Mouse (Mus musculus) midbrain, embryonic 14.5 days (tissue): Measurements from ENCODE around the gene Tmem206. TPM values are rescaled to one million over a fixed set of nuclear protein-coding genes. Genes with fewer than 3 reads are reported as not detected.
A peak's percentile ranks its signal among the peaks of the same experiment; 100 is the strongest.

Experiments used
- ATAC-seq: fragments of 200-750 bp; cut with Nextera tagmentation; 2 replicates; pipeline ENCODE4 v1.8.0; 2017; ENCODE audit warnings: moderate number of reproducible peaks, moderate library complexity; ENCODE audit not compliant: low FRiP score, low TSS enrichment
- DNase-seq: peaks from one replicate; pipeline ENCODE4 v3.0.0-alpha.2; 2015
- H3K27ac ChIP-seq: fragments of 300-500 bp; sonication (generic); replicated peaks from 2 replicates; pipeline ENCODE4 v1.5.1; 2014; ENCODE audit warnings: mild to moderate bottlenecking, low read depth, low read length, moderate library complexity
- H3K27me3 ChIP-seq: fragments of 300-500 bp; sonication (generic); 2 replicates; pipeline ENCODE4 v1.6.1; 2014; ENCODE audit warnings: low read length, control low read depth, mixed read lengths; ENCODE audit not compliant: control insufficient read depth, insufficient read depth
- H3K36me3 ChIP-seq: fragments of 300-500 bp; sonication (generic); 2 replicates; pipeline ENCODE4 v1.6.1; 2014; ENCODE audit warnings: low read length, control low read depth; ENCODE audit not compliant: control insufficient read depth, insufficient read depth
- H3K4me1 ChIP-seq: fragments of 300-500 bp; sonication (generic); 2 replicates; pipeline ENCODE4 v1.6.1; 2014; ENCODE audit warnings: mild to moderate bottlenecking, antibody characterized with exemption, low read length, control low read depth; ENCODE audit not compliant: control insufficient read depth, insufficient read depth
- H3K4me2 ChIP-seq: fragments of 300-500 bp; sonication (generic); 2 replicates; pipeline ENCODE4 v1.6.1; 2014; ENCODE audit warnings: mild to moderate bottlenecking, low read length, moderate library complexity
- H3K4me3 ChIP-seq: fragments of 300-500 bp; sonication (generic); replicated peaks from 2 replicates; pipeline ENCODE4 v1.5.1; 2014; ENCODE audit warnings: low read depth, low read length
- H3K9ac ChIP-seq: fragments of 300-500 bp; sonication (generic); replicated peaks from 2 replicates; pipeline ENCODE4 v1.6.1; 2014; ENCODE audit warnings: mild to moderate bottlenecking, low read length, moderate library complexity
- H3K9me3 ChIP-seq: fragments of 300-500 bp; sonication (generic); 2 replicates; pipeline ENCODE4 v1.6.1; 2016; ENCODE audit warnings: low read length, control low read depth, mixed read lengths; ENCODE audit not compliant: control insufficient read depth
- WGBS: fragments of 180-500 bp; shearing (Covaris S2); extraction: QIAGEN DNeasy Blood & Tissue Kit; methylation state at CpG from one replicate; pipeline ENCODE4 v1.1.7; 2014; 5-methylcytosine and 5-hydroxymethylcytosine counted together
- polyA plus RNA-seq: library from polyadenylated mRNA; unstranded; fragments of >200 nt; fragmentation: Nextera tagmentation; extraction: Ambion mirVana; gene quantifications from 2 replicates; pipeline ENCODE4 v1.2.1, GENCODE M21; 2014

Gene Tmem206
- polyA plus RNA-seq, 1 experiment from 2014 or later: 47.1 TPM

DNA sequence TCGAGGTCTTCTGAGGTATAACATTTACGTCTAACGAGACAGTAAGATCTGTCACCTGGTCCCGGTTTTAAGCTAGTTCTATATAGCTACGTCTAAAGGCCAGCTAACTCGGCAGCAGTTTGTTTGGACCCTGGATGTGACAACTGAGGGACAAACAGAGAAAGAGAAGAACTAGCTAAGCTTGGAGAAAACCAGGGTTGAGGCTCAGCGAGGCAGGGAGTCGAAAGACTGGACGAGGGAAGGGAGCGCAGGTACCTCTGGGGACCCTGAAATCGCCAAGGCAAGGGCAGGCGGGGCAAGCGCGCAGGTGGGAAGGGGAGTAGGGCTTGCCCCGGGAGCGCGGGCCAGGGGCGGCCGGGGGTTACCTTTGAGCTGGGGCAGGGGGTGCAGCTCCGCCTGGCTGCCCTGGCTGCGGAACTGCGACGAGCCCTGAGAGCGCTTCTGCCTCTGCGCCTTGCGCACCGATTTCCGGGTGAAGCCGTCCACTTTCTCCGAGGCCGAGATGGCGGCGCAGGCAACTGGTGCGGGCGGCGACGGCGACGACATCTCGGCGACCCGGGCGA is 70.2 kb downstream of the Tmem206 start:
- Histone ChIP-seq H3K36me3 (no peaks in the 10 kb centered on the region), H3K9ac (peak overlapping the region; percentile 57), H3K4me3 (peak overlapping the region; percentile 66), H3K27me3 (0 out of 2 replicates have a peak, but pooled peaks cover 7% of the 10 kb centered on the region), H3K4me2 (peak overlapping the region; percentile 64), H3K9me3 (no peaks in the 10 kb centered on the region), H3K27ac (0 out of 2 replicates have a peak overlapping the region, but pooled peaks have one; percentile 96), H3K4me1 (0 out of 2 replicates have a peak, but pooled peaks cover 2% of the 10 kb centered on the region)
- DNase-seq: peak; percentile 48
- ATAC-seq: no peak
- 1% methylated on average over 43 of the region's 43 CpGs for WGBS

DNA sequence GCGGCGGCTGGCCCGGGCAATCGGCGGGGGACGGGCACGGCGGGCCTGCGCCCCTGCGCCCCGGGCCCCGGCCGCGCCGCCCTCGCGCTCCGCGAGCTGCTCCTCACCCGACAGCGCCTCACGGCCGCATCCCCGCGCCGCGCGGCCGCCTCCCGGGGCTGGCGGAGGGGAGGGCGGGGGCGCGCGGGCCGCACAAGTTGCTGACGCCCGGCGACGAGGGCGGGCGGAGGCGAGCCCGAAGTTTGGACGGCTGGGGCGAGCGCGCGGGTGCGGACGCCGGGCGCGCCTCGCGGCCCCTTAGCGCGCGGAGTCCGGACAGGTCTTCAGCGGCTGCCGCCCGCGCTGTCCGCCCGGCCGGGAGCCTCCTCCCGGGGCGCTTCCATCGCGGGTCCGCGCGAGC is 70.7 kb downstream of the Tmem206 start:
- H3K27ac ChIP-seq: peak overlapping the region; percentile 96
- no peaks in the 10 kb centered on the region for H3K9me3 ChIP-seq
- peak overlapping the region; percentile 66 for H3K4me3 ChIP-seq
- H3K9ac ChIP-seq: peak overlapping the region; percentile 57
- 0 out of 2 replicates have a peak, but pooled peaks cover 2% of the 10 kb centered on the region for H3K4me1 ChIP-seq
- 0 out of 2 replicates have a peak, but pooled peaks cover 7% of the 10 kb centered on the region for H3K27me3 ChIP-seq
- ATAC-seq (0 out of 2 replicates have a peak, but pooled peaks have one; percentile 3), DNase-seq (peak; percentile 73)
- no peaks in the 10 kb centered on the region for H3K36me3 ChIP-seq
- under 1% methylated on average over 45 of the region's 74 CpGs for WGBS
- H3K4me2 ChIP-seq: peak overlapping the region; percentile 64

DNA sequence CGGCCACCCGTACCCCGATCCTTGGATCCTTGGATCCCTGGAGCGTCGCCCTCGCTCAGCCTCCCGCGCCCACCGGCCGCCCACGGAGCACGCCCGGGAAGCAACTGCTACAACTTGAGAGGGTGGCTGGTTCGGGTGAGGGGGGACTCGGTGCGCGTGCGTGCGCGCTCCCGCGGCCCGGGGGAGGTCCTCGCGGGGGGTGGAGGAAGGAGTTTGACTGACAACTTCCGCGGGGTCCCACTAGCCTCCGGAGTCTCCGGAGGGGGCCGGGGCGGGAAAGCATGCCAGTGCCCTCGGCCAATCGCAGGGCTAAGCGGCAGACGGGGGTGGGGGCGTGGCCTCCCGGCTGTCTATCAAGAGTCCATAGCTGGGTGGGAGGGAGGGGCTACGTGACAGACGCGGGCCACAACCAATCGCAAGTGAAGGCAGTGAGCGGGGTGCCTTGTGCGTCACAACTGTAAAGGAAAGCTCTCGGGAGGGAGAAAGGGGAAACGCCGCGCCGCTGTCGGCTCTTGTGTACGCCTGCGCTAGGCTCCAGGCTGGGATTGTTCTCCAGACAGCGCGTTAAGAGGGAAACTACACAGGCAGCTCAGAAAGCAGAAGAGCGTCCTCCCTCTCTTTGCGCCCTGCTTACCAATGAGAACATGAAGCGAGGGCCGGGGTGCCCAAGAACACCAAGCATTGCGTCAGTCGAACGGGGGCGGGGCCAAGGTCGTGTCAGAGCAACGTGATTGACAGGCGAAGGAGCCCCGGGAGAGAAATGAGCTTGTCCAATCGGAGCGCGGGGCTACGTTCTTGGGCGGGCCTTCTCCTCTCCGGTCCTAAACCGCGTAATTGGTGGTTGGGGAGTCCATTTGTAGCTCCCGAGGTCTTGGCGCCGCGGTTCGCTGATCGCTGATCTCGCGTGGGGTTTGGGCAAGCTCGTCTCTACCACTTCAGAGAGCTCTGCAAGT is 71.5 kb downstream of the Tmem206 start:
- Histone ChIP-seq H3K36me3 (no peaks in the 10 kb centered on the region), H3K4me3 (peak overlapping the region; percentile 66), H3K9me3 (no peaks in the 10 kb centered on the region), H3K4me2 (peak overlapping the region; percentile 64), H3K27me3 (0 out of 2 replicates have a peak, but pooled peaks cover 7% of the 10 kb centered on the region), H3K4me1 (0 out of 2 replicates have a peak, but pooled peaks cover 2% of the 10 kb centered on the region), H3K9ac (peak overlapping the region; percentile 57), H3K27ac (peak overlapping the region; percentile 96)
- DNase-seq (peak; percentile 100), ATAC-seq (peak; percentile 99)
- WGBS: under 1% methylated on average over 82 of the region's 82 CpGs

Other genes starting within 250 kb of the Tmem206 start
- 0.47 and 0.61 TPM in 2 replicates for gene Batf3, start 228.1 kb upstream of the Tmem206 start, polyA plus RNA-seq
- not detected in 2 replicates for gene Fam71a, start 161.1 kb upstream of the Tmem206 start, polyA plus RNA-seq
- gene Atf3, start 107.9 kb upstream of the Tmem206 start, polyA plus RNA-seq: 0.70 and 1.8 TPM in 2 replicates
- gene Nenf, start 7.7 kb upstream of the Tmem206 start, polyA plus RNA-seq: 125 and 160 TPM in 2 replicates
- 8.5 TPM in 2 replicates for gene Ppp2r5a, start 77.4 kb downstream of the Tmem206 start, polyA plus RNA-seq
- 4.8 and 10.4 TPM in 2 replicates for gene Dtl, start 249.6 kb downstream of the Tmem206 start, polyA plus RNA-seq
- 32.0 and 43.6 TPM in 2 replicates for gene Ints7, start 249.7 kb downstream of the Tmem206 start, polyA plus RNA-seq